Mouse (Mus musculus) G1E (cell line): ENCODE results near the gene Tmem108.

ENCODE experiments used
- CTCF ChIP-seq: IDR thresholded peaks from 2 replicates; pipeline ENCODE4 v1.5.1; 2012; ENCODE audit warnings: low read depth, low read length, inconsistent platforms, mixed read lengths
- GATA1 ChIP-seq: IDR thresholded peaks from 2 replicates; pipeline ENCODE4 v1.6.1; 2012; ENCODE audit warnings: borderline replicate concordance, low read length, inconsistent platforms, mixed read lengths
- GATA2 ChIP-seq: IDR thresholded peaks from 2 replicates; pipeline ENCODE4 v1.6.1; 2012; ENCODE audit warnings: low read depth, low read length, inconsistent platforms, borderline replicate concordance
- POLR2AphosphoS5 ChIP-seq: IDR thresholded peaks from 2 replicates; pipeline ENCODE4 v1.6.1; 2012; ENCODE audit warnings: low read depth, low read length, inconsistent platforms; ENCODE audit not compliant: insufficient replicate concordance
- TAL1 ChIP-seq: conservative IDR thresholded peaks from 2 replicates; pipeline ENCODE4 v1.6.1; 2012; ENCODE audit warnings: low read depth, low read length, inconsistent platforms, mixed read lengths

DNA sequence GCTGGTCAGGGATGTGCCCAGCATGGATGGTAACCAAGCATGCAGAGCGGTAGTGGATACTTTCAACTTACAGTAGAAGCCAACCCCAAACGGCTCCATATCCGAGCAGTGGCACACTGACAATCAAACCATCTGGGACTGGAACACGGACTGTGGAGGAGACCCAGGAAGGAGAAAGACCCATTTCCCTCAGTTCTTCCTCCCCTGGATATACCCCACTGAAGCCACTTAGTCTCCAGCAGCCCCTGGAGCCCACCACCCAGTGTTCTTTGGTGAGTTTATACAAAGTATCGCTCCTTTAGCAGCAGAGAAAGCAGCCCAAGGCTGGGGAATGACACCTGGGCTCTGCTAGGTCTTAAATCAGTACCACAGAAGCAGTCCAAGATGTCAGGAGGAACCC, 184.5 kb downstream of the Tmem108 start:
- TF ChIP-seq GATA2, result no peak
- no peak for TF ChIP-seq CTCF
- TF ChIP-seq TAL1, result no peak
- TF ChIP-seq GATA1, result no peak
- TF ChIP-seq POLR2AphosphoS5, result no peak
